Mouse (Mus musculus) kidney, adult 2 months (tissue): ENCODE measurements around the gene Tgds.

ENCODE experiments used
- CTCF ChIP-seq: fragments of 200-500 bp; conservative IDR thresholded peaks from 2 replicates; pipeline ENCODE4 v1.5.1; 2011; ENCODE audit warnings: low read depth, mild to moderate bottlenecking, control low read depth, low read length, moderate library complexity, mixed read lengths; ENCODE audit not compliant: insufficient read depth, insufficient read length
- POLR2A ChIP-seq: fragments of 200-500 bp; IDR thresholded peaks from one replicate; pipeline ENCODE4 v1.6.1; 2011; ENCODE audit warnings: low read depth, low read length, control low read depth

- TF ChIP-seq CTCF (no peak), POLR2A (no peak)
Measured at GRCm38 (mm10) chr14:118131931-118132641, 469 bp downstream of the Tgds start.
